Mouse (Mus musculus) lung, embryonic 15.5 days (tissue): ENCODE data around the gene Gdap2. TPM values are rescaled to one million over a fixed set of nuclear protein-coding genes. Genes with fewer than 3 reads are reported as not detected.

ENCODE experiments used
- polyA plus RNA-seq: library from polyadenylated mRNA; unstranded; fragments of >200 nt; fragmentation: Nextera tagmentation; extraction: Ambion mirVana; gene quantifications from 2 replicates; pipeline ENCODE4 v1.2.1, GENCODE M21; 2015

Gene Gdap2
- polyA plus RNA-seq, 1 experiment from 2014 or later, result 24.0 TPM

Other genes starting within 250 kb of the Gdap2 start
- gene Wdr3, start within 50 bp of the Gdap2 start, polyA plus RNA-seq, result 42.2 and 42.3 TPM in 2 replicates